Mouse (Mus musculus) liver (tissue): Measurements from ENCODE around the gene Olfr1224-ps1.
"Not testable (repeated sequence)": the region's sequence is repeated elsewhere in the genome, so short reads cannot be mapped to it uniquely, and the experiment has no call there.

Experiments
- DNase-seq: peaks from one replicate; pipeline ENCODE4 v3.0.0-alpha.2; 2020; ENCODE audit warnings: mixed read lengths

The Olfr1224-ps1 gene

DNA sequence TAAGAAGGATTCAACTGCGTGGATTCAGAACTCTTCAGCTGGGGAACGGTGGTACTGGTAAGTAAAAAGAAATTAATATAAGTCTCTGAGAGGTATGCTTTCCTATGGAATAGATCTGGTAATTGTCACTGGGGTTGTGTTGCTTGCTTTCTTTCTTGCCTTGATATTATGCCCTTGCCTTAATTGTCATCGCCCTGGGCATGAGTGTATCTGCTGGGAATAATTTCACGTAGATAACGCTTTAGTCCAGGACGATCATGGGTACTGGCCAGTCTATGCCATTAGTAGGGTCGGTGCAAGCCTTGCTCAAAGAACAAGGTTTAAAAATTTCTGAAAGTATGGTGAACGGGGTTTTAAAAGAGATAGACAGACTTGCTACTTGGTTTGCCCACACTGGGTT is at the start of gene Olfr1224-ps1:
TSS of gene Olfr1224-ps1 (minus strand) at position 101 of the 400 bp plus-strand sequence.
- not testable (repeated sequence) for DNase-seq

DNA sequence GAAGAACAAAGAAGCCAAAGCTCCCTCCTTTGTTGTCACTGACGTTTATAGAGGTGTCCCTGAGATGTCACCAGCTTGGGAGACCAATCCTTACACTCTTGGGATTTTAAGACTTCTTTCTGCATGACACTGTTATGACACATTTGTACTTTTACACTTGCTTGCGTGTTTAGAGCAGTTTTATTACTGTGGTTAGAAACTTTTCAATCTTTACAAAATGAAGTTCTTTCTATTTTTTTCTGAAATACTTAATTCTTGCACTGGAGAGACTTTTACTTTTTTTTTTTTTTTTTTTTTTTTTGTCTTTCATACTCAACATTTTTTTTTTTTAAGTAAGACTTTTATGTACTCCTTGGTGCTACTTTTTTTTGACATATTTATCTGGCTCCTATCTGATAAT is 36.1 kb upstream of the Olfr1224-ps1 start, which contains the start of gene Olfr1226:
TSS of gene Olfr1226 (minus strand) at position 101 of the 400 bp plus-strand sequence.
- no peak for DNase-seq

DNA sequence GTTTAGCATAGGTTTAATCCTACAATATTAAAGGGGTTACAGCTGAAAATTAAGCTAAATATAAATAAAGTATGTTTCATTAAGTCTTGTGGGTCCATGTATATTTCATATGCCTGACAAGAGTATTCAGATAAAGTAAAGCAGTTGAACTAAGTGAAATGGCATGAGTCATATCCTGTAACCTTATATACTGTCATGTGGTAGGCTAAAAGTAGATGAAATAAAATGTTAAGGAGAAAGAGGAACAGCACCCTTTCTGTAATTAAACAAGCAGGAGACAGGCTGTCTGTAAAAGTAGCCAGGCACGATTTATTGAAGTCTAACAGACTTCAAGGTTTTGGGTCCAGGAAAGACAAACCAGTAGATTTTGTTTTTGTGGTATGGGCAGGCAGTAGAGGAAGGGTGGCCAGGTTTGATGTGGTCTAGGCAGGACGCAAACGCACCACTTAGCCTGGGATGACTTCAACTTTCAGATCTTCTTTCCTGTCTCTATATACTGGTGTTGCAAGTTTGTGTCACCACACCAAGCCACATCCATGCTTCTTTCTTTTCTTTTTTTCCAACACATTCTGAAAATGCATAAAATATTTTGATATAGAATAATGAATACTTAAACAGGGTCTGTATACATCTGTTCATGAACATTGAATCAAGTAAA is 32.6 kb upstream of the Olfr1224-ps1 start:
- DNase-seq = no peak

DNA sequence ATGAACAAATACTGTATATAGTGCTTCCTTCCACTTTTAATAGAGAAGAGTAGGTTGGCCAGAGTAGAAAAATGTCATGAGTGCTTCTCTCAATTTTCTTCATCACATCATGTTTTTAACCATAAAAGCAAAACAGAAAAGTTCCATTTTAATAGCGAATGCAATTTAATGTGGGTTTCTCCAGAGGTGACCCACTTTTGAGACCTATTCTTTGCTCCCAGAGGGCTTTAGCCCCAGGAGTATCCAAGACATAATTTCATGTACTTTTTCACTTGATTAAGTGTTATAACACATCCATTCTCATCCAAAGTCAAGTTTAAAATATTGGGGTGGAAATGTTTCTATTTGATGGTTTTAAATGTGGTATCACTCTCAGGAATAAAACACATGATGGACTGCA is 10.7 kb upstream of the Olfr1224-ps1 start, which contains the start of gene Olfr1225:
TSS of gene Olfr1225 (minus strand) at position 101 of the 400 bp plus-strand sequence.
- DNase-seq = no peak

DNA sequence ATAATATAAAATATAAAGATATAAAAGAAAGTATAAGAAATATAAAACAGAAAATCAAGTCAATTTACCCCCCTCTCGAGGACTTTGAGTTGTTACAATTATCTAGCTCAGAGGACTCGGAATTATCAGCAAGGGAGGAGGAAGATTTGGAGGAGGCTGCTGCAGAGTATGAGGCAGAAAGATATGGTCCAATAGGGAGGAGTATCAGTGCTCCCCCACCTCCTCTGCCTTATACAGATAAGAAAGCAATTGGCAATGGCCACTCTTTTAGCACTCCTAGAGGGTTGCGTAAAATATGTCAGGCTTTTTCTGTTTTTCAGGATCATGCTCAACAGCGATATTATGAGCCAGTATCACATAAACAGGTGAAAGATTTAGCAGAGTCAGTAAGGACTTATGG is 820 bp upstream of the Olfr1224-ps1 start:
- not testable (repeated sequence) for DNase-seq

DNA sequence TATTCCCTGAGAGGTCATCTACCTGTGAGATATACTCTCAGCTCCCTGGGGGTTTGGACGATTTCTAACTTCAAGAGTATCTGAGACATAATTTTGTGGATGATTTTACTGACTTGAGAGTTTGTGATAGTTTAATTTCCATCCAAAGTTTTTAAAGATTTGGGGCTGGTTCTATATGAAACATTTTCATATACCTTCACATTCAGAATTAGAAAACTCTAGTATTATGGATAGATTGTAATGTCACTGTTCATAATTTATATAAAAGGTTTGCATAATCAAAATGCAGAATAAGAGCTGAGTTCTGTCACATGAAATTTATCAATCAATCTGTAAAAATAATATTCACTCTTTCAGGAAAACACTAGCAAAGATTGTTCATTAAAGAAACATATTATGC is 12.4 kb downstream of the Olfr1224-ps1 start, which contains the start of gene Olfr1223:
TSS of gene Olfr1223 (minus strand) at position 101 of the 400 bp plus-strand sequence.
- no peak for DNase-seq

DNA sequence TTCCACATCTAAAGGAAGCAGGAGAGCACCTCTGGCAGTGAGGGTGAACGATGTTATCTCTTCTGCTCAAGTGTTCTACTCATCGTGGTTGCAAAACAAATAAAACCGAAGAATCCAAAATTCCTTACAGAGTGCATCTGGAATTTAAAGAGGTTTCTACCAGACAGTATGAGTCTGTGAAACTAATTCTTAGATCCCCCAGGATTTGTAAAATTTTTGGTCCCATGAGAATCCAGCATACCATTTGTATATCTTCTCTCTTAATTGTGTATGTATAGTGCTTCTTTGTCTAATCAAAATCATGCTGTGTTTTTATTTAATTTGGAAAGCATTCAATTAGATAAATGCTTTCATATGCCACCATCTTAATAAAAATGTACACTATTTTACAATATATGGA is 30.9 kb downstream of the Olfr1224-ps1 start, which contains the start of gene Olfr1222:
TSS of gene Olfr1222 (minus strand) at position 101 of the 400 bp plus-strand sequence.
- DNase-seq = no peak

DNA sequence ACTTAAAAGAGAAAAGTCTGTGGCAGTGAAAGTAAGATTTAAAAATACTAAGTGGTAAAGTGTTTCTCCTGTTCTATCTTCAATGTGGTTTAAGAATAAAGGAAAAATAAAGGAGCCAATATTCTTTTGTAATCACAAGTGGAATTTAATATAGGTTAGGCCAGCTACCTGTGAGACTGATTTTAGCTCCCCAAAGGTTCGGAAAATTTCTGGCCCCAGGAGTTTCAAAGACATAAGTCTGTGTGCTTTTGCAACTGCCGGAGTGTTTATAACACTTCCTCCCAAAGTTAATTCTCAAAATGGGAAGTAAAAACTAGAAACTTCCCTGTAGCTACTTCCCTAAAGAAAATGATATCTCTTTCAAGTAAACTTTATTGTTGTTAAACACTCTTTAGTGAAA is 46.7 kb downstream of the Olfr1224-ps1 start, which contains the start of gene Olfr1221:
TSS of gene Olfr1221 (minus strand) at position 101 of the 400 bp plus-strand sequence.
- no peak for DNase-seq

DNA sequence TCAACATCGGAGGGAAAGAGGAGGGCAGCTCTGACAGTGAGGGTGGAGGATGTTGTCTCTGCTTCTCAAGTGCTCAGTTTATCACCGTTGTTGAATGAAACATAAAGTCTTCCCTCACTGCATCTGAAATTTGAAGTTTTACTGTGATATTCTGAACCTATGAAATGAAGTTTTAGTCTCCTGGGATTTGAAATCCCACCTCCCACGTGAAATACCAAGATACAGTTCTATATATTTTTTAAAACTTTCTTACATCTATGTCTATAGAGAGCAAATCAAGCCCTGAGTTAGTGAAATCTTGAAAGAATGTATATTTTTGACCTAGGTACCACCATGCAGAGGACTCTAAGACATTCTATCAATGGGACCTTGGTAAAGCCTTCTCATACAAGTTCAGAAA is 57.2 kb downstream of the Olfr1224-ps1 start, which contains the start of gene Olfr1220:
TSS of gene Olfr1220 (minus strand) at position 101 of the 400 bp plus-strand sequence.
- DNase-seq = no peak

DNA sequence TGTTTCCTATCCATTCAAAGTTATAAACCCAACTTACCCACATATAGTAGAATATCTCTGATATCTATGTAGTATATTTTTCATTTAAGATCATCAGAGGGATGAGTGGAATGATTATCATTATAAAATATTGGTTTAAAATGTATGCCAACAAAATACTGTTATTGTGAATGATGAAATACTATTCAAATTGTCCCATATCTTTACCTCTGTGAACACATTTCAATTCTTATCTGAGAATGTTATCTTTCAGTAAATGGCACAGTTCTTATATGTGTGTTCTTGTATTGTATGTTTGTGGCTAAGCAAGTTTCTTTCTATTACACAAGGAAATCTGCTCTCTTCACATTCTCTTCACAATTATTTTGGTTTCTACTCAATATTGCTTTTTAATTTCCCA is 58.2 kb downstream of the Olfr1224-ps1 start:
- DNase-seq = no peak
